Mouse (Mus musculus) common myeloid progenitor, adult 5-6 weeks (primary cell): ENCODE results near the gene Dctn5. TPM values are rescaled to one million over a fixed set of nuclear protein-coding genes. Genes with fewer than 3 reads are reported as not detected.

Experiments used
- ATAC-seq: replicated peaks from 2 replicates; pipeline ENCODE4 v1.8.0; 2016; ENCODE audit warnings: low read depth, mild to moderate bottlenecking, moderate TSS enrichment, inconsistent platforms; ENCODE audit not compliant: poor library complexity, severe bottlenecking
- total RNA-seq: library from RNA; stranded (forward); fragments of 200-1000, 187-1606 nt; gene quantifications from 2 replicates; pipeline ENCODE4 v1.2.3, GENCODE M21; 2017

Gene Dctn5
- 54.0 and 55.2 TPM in 2 replicates for total RNA-seq

DNA sequence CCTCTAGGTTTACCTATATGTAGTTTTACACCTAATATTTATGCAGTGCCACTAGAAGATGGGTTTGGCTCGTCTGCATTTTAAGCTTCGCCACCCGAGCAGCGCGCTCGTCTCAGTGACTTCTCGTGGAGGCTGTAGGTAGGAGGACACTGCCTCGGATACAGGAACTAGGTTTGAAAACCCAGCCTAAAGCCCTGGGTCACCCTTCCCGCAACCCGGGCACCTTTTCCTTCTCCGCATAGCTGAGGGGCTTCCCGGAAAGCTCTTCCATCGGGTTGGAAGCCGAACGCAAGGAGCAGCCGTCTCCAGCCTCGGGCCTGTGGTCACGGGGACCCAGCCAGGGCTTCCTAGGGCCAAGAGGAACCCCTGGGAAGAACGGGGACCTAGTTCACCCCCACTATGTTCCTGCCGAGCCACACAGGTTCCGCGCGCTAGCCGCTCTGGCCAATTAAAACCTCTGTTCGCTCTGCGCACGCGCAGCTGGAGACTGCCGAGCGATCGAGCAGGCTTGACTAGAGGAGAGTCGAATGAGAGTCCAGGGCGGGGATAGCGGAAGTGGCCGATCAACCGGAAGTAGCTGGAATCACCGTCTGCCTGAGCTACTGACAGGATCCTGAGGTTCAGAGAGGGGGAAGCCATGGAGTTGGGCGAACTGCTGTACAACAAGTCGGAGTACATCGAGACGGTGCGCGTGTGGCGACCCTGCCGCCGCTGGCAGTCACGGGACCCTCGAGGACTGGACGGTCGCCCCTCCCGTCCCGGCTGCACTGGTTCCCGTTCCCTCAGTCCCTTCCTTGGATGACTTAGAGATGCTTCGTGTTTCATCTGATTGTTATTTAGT is at the start of gene Dctn5, which contains the start of gene Palb2:
Gene Dctn5, plus strand, starts transcription at position 545 of the 841 bp plus-strand sequence.
Gene Palb2, minus strand, starts transcription at position 489 of the 841 bp plus-strand sequence.
- peak; percentile 96 for ATAC-seq

DNA sequence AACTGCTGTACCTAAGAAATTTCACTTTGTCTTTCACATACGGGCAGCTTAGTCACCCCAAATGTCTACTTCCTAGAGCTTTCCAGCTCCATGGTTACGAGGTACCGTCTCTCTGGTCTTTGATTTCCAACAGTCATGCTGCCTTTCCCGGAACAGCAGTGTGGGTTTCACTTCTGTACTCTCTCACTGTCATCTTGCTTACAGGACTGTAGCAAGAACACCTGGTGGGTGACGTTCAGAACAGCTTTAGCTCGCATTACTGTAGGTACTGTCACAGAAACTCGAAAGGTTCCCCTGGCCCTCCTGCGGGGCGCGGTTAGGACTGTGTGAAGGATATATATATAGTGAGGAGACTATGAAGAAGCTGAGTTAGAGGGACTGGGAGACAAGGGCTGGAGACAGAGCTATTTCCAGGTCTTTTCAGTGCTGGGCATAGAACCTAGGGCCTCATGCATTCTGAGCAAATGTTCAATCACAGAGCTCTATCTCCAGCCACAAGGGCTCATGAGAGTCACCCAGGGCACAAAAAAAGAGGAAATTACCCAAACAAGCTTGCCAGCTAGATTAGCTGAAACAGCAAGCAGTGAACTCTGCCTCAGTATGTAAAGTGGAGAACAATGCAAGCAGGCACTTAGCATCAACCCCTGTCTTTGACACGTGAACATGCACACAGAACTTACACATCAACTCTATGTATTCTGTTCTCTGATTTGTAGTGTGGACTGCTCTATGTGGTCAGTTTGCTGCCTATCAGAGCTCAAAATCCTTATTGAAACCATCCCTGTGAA is 45.5 kb upstream of the Dctn5 start:
- no peak for ATAC-seq

GRCm38 (mm10) chr7:122094564-122095330 is 38.1 kb upstream of the Dctn5 start:
- ATAC-seq = peak; percentile 70

- no peak for ATAC-seq
These were observed 34.8 kb upstream of the Dctn5 start for GRCm38 (mm10) chr7:122098009-122098408.

GRCm38 (mm10) chr7:122099222-122099621 is 33.6 kb upstream of the Dctn5 start:
- ATAC-seq = peak; percentile 71

GRCm38 (mm10) chr7:122101014-122101746 is 31.7 kb upstream of the Dctn5 start:
- ATAC-seq = 0 out of 2 replicates have a peak, but pooled peaks have one; percentile 6

- ATAC-seq = peak; percentile 96
These were observed 31.0 kb upstream of the Dctn5 start, which contains the start of gene Ndufab1 for GRCm38 (mm10) chr7:122101747-122102244. TSS of gene Ndufab1 (minus strand) at chr7:122101886.

- no peak for ATAC-seq
These were observed 24.6 kb upstream of the Dctn5 start for GRCm38 (mm10) chr7:122108206-122108605.

GRCm38 (mm10) chr7:122123518-122123917 is 9.3 kb upstream of the Dctn5 start:
- ATAC-seq = no peak

DNA sequence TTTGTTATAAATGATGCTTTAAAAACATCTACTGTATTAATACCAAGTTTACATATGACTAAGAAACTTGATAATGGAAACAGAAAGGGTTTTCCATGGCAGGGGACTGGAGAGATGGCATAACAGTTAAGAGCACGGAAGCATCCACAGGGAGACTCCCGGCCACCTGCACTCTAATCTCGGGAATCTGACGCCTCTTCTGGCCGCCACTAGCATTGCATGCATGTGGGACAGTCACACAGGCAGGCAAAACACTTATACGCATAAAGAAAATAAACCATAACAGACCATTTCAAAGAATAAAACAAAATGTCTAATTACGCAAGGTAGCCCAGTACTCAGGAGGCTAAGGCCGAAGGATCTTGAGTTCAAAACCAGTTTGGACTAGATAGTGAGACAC is 7.2 kb upstream of the Dctn5 start:
- ATAC-seq = no peak

DNA sequence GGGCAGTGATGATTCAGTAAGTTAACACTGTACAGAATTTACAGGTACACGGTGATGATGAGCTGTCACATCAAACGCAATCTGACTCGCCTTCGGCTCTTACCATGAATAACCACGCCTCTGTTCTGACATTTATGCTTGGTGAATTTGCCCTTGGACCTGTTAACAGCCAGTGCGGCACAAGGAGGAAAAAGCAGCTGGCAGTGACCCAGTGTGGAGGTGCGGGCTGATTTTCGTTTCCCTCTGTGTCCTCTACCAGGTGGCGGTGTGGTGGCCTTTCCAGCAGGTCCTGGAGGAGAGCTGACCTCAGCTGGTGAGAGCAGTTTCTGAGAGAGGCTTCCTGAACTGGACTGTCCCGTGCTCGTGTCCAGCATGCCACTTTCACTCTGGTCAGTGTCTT is 5.9 kb upstream of the Dctn5 start:
- ATAC-seq = no peak

- no peak for ATAC-seq
These were observed 1.0 kb upstream of the Dctn5 start for GRCm38 (mm10) chr7:122131834-122132233.

DNA sequence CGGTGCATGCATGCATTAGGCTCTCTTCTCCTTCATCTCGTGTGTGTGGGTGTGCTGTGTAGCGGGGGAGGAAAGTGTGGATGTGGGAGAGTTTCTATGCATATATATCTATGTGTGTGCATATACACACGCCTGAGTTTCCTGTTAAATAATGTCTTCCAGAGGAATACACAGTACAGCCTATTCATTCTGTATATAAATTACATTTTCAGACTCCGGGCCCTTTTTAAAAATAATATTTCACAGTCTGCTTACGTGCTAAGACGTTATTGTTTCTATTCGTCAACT is 441 bp downstream of the Dctn5 start:
- ATAC-seq = no peak

DNA sequence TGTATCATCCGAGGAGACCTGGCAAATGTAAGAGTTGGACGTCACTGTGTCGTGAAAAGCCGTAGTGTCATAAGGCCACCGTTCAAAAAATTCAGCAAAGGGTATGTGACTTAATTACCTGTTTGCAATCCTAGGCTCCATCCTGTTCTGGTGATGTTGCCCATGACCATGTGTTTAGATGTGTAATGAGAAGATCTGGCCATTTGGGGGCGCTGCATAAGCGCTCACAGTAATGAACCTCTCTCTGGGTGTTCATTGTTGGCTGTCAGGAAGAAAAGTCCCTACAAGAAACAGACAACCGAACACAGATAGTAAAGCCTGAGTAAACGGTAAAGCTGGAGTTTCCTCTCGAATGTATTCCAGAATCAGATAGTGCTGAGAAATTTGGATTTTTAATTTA is 2.2 kb downstream of the Dctn5 start:
- no peak for ATAC-seq

- ATAC-seq = no peak
These were observed 4.2 kb downstream of the Dctn5 start for GRCm38 (mm10) chr7:122137071-122137470.

- no peak for ATAC-seq
These were observed 5.3 kb downstream of the Dctn5 start for GRCm38 (mm10) chr7:122138190-122138589.

DNA sequence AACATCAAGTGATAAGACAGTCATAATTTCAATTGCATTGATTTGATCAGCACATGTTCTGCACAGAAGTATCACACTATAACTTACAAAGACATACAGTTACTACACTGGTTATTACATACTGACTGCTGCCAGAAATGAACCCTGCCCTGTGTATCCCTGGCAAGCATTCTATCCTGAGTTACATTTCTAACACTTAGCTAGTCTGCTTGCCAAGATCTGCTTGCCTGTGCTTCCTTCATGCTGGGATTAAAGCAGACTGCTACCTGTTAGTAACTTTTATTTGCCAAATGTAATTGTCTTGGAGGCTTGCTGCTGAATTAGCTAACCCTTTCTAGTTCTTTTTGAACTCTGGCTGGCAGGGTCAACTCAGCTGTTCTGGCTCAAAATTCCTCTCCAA is 8.2 kb downstream of the Dctn5 start:
- ATAC-seq = no peak

DNA sequence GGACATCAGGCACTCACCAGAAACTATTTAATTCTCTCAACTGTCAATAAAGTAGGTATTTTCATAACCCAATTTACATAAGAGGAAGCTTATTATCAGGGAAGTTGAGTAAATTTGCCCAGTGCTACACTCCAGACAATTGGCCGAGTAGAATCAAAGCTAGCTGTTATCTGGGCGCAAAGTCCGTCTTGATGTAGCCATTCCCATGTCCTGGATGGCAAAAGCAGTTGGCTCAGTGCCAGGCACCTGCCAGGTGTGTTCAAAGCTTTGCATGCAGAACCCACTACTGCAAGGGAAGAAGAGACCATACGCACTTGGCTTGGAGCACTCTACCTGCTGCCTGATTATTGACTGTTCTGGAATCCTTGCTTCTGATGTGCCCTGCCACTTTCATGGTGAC is 19.6 kb downstream of the Dctn5 start:
- ATAC-seq = no peak

DNA sequence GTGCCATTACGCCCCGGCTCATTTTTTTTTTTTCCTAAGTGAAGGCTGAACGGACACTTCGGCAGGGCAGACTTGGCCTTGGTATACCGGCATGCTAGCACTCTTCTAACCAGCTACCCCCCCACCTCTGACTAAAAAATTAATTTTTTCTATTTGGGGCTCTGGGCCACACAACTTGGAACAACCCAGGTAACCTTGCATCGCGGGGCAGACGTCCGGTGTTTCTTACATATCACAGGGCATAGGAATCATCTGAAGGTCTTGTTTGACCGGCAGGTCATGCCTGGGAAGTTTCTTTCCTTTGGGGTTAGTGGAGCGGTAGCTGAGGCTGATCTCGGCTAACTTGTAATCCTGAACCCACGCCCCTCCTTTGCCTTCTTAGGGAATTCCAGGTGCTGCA is 25.6 kb downstream of the Dctn5 start:
- ATAC-seq = no peak; the same call in 1 of the 2 replicates
